Mouse (Mus musculus) lung, adult 2 months (tissue): ENCODE results near the gene Rplp0.

Experiments
- CTCF ChIP-seq: fragments of 200-500 bp; IDR thresholded peaks from 2 replicates; pipeline ENCODE4 v1.5.1; 2011; ENCODE audit warnings: mild to moderate bottlenecking, low read length, control low read depth; ENCODE audit not compliant: insufficient read depth
- POLR2A ChIP-seq: fragments of 200-500 bp; IDR thresholded peaks from 2 replicates; pipeline ENCODE4 v1.6.1; 2011; ENCODE audit warnings: low read depth, mild to moderate bottlenecking, control low read depth, low read length, borderline replicate concordance; ENCODE audit errors: extremely low read depth

- no peak for TF ChIP-seq POLR2A
- TF ChIP-seq CTCF = no peak
Observed at GRCm38 (mm10) chr5:115586780-115587179, 27.5 kb downstream of the Rplp0 start.
